Mouse (Mus musculus) heart, adult 2 months (tissue): Measurements from ENCODE around the gene Hpse. TPM values are rescaled to one million over a fixed set of nuclear protein-coding genes. Genes with fewer than 3 reads are reported as not detected.
A peak's percentile ranks its signal among the peaks of the same experiment; 100 is the strongest.

Source experiments
- DNase-seq, 2 experiments: peaks; one replicate each; pipeline ENCODE4 v3.0.0; 2021
- H3K27ac ChIP-seq: fragments of 200-600 bp; 2 replicates; pipeline ENCODE4 v1.8.1; 2022
- H3K27me3 ChIP-seq: fragments of 200-500 bp; 2 replicates; pipeline ENCODE4 v1.6.1; 2012; ENCODE audit warnings: mild to moderate bottlenecking, low read length, inconsistent platforms, mixed read lengths; ENCODE audit not compliant: control insufficient read depth, insufficient read depth
- H3K36me3 ChIP-seq: fragments of 200-500 bp; 2 replicates; pipeline ENCODE4 v1.6.1; 2012; ENCODE audit warnings: low read length, inconsistent platforms; ENCODE audit not compliant: control insufficient read depth, insufficient read depth
- H3K4me1 ChIP-seq: fragments of 200-500 bp; 2 replicates; pipeline ENCODE4 v1.6.1; 2011; ENCODE audit warnings: low read length; ENCODE audit not compliant: control insufficient read depth, insufficient read depth
- H3K4me3 ChIP-seq: fragments of 200-600 bp; 2 replicates; pipeline ENCODE4 v1.8.1; 2022
- H3K79me2 ChIP-seq: fragments of 200-500 bp; replicated peaks from 2 replicates; pipeline ENCODE4 v1.6.1; 2012; ENCODE audit warnings: mild to moderate bottlenecking, inconsistent platforms, low read length, moderate library complexity, mixed read lengths; ENCODE audit not compliant: control insufficient read depth, insufficient read depth
- H3K9ac ChIP-seq: fragments of 200-500 bp; 2 replicates; pipeline ENCODE4 v1.6.1; 2012; ENCODE audit warnings: low read depth, mild to moderate bottlenecking, control low read depth, inconsistent platforms, low read length, mixed read lengths
- CTCF ChIP-seq: fragments of 200-600 bp; IDR thresholded peaks from 2 replicates; pipeline ENCODE4 v1.8.1; 2022; ENCODE audit warnings: antibody characterized with exemption, mild to moderate bottlenecking, moderate library complexity
- EP300 ChIP-seq: fragments of 200-500 bp; IDR thresholded peaks from 2 replicates; pipeline ENCODE4 v1.6.1; 2011; ENCODE audit warnings: low read depth, low read length, control low read depth; ENCODE audit not compliant: insufficient read depth
- POLR2A ChIP-seq: fragments of 200-500 bp; IDR thresholded peaks from 2 replicates; pipeline ENCODE4 v1.6.1; 2011; ENCODE audit warnings: mild to moderate bottlenecking, low read depth, low read length, control low read depth; ENCODE audit not compliant: insufficient read depth
- WGBS: fragments of 180-500 bp; shearing (Covaris S2); methylation state at CpG from one replicate; pipeline ENCODE4 v1.1.7; 2018; 5-methylcytosine and 5-hydroxymethylcytosine counted together
- intact Hi-C: fragments of 180-260 bp; cut with DNase I; formaldehyde crosslinking; loops from one replicate; pipeline ENCODE4 v1.15.1; 2025
- polyA plus RNA-seq: library from polyadenylated mRNA; depleted of rRNA; stranded (reverse); fragments of >200 nt; gene quantifications from 2 replicates; pipeline ENCODE4 v1.2.3, GENCODE M21; 2012
- total RNA-seq, 2 experiments: library from RNA; stranded (reverse); gene quantifications; 2 replicates each; pipeline ENCODE4 v1.2.3; 2021

Hpse gene
- total and polyA plus RNA-seq, 3 experiments = 1.0 to 2.3 (median 1.2) TPM

DNA sequence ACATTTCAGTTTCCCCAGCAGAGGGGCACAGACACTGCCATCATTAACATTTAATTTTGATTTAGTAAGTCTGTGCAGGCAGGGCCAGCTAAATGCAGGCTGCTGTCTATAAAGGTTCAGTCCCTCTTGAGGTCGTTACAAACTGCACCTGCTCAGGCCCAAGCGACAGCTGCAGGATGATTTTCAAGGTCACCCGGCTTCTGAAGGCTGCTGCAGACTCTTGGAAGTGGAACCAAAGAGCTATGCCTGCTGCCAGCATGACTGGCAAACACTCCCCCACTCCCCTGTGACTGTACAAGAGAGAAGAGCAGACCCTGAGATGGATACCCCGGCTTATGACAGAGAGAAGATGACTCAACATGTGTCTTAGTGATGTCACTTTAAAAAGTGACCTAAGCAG is 32.1 kb upstream of the Hpse start:
- TF ChIP-seq POLR2A (no peak), EP300 (no peak), CTCF (no peak)
- no peaks in the 10 kb centered on the region; the same call in 1 of the 2 replicates for H3K27me3 ChIP-seq
- intact Hi-C loops = no loop called here
- H3K36me3 ChIP-seq = no peaks in the 10 kb centered on the region
- WGBS = 51% methylated on average over 4 of the region's 4 CpGs
- no peaks in the 10 kb centered on the region for H3K79me2 ChIP-seq
- H3K4me3 ChIP-seq = no peak overlapping the region
- no peak for DNase-seq
- no peaks in the 10 kb centered on the region for H3K4me1 ChIP-seq
- H3K27ac ChIP-seq = no peak overlapping the region
- H3K9ac ChIP-seq = no peak overlapping the region

DNA sequence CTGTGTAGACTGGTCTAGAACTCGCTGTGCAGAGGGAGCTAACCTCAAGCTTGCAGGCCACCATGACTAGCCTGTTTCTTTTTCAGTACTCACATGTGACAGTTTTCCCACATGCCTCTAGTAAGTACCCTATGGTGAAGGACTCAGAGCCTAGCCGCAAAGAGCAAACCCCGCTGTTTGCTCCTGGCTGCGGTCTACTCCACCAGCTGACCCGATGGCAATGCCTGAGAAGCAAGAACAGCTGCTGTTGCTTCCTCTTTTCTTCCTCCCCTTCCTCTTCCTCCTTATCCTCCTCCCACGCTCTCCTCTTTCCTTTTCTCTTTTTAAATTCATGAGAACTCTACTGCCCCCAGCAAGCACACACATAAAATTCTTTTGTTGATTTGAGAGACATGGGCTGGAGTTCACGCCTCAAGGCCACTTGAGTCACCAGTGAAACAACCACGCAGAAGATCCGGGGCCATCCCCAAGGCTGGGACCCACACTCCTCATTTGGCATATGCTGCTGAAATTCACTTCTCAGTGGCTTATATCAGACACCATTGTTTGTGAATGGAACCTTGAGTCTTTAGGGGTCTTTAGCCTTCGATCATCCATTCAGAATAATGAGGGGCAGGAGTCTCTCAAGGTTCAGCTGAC is 31.2 kb upstream of the Hpse start:
- Histone ChIP-seq H3K9ac (no peak overlapping the region), H3K4me3 (no peak overlapping the region), H3K27me3 (no peaks in the 10 kb centered on the region; the same call in 1 of the 2 replicates), H3K4me1 (no peaks in the 10 kb centered on the region), H3K27ac (no peak overlapping the region), H3K79me2 (no peaks in the 10 kb centered on the region), H3K36me3 (no peaks in the 10 kb centered on the region)
- intact Hi-C loops = no loop called here
- DNase-seq = peak in 1 of 2 experiments; percentile 12
- WGBS = 72% methylated on average over 10 of the region's 10 CpGs
- no peak for TF ChIP-seq EP300
- no peak for TF ChIP-seq CTCF
- TF ChIP-seq POLR2A = no peak

DNA sequence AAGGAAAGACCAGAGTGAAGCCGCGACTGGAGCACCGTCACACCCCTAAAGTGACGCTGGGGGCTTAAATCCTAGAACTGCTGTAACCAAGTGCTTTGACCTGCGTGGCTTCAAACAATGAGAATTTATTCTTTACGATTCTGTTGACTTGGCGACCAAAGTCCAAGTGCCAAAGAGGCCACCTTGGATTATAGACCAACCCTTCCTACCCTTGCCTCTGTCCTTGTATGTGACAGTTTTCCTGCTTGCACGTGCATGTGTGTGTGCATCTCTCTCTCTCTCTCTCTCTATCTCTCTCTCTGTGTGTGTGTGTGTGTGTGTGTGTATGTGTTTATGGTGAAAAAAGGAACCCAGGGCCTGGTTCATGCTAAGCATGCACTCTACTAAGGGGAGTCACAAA is 19.3 kb upstream of the Hpse start:
- Histone ChIP-seq H3K4me3 (no peak overlapping the region), H3K27ac (no peak overlapping the region), H3K27me3 (no peaks in the 10 kb centered on the region), H3K36me3 (no peaks in the 10 kb centered on the region), H3K79me2 (no peaks in the 10 kb centered on the region), H3K4me1 (no peaks in the 10 kb centered on the region), H3K9ac (no peak overlapping the region)
- intact Hi-C loops = no loop called here
- WGBS = 87% methylated on average over 8 of the region's 8 CpGs
- no peak for TF ChIP-seq POLR2A
- no peak for TF ChIP-seq EP300
- TF ChIP-seq CTCF = no peak
- DNase-seq = no peak

DNA sequence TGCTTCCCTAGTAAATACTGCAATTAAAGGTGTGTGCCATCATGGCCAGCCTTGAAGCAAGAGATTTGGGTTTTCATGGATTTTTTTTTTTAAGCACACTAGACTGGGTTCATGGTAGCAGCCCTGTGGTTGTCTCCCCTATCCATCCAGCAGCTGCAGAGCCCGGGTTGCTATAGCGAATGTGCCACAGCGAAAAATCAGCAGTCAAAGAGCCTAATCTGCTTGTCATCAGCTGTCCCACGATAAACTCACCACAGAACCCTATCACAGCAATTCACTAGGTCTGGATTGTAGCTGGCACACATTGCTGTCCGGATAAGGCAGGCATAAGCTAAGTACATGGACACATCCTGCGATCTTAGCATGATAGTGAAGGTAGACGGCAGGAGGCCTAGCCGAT is 17.4 kb upstream of the Hpse start:
- Histone ChIP-seq H3K27ac (no peak overlapping the region), H3K36me3 (no peaks in the 10 kb centered on the region), H3K4me1 (no peaks in the 10 kb centered on the region), H3K4me3 (no peak overlapping the region), H3K27me3 (no peaks in the 10 kb centered on the region), H3K9ac (no peak overlapping the region), H3K79me2 (no peaks in the 10 kb centered on the region)
- 64% methylated on average over 8 of the region's 8 CpGs for WGBS
- no peak for DNase-seq
- TF ChIP-seq POLR2A (no peak), CTCF (no peak), EP300 (no peak)
- intact Hi-C loops = no loop called here

DNA sequence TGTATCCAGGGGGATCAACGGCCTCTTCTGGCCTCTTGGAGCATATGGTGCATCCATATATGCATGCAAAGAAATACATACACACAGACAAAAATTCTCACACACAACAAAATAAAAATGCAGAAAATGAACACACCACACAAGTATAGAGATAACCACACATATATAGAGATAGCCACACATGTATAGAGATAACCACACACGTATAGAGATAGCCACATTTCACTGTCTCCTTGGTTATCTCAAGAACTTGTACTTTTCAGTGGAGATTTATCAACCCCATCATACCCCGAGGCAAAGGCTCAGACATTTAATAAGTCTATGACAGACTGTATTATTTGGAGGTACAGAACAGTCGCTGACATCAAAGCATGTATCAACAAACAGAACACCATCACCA is 15.0 kb upstream of the Hpse start:
- WGBS = 58% methylated on average over 4 of the region's 4 CpGs
- Histone ChIP-seq H3K27me3 (no peaks in the 10 kb centered on the region), H3K27ac (no peak overlapping the region), H3K4me3 (no peak overlapping the region), H3K36me3 (no peaks in the 10 kb centered on the region), H3K4me1 (no peaks in the 10 kb centered on the region), H3K9ac (no peak overlapping the region), H3K79me2 (no peaks in the 10 kb centered on the region)
- no peak for TF ChIP-seq POLR2A
- no peak for TF ChIP-seq EP300
- no peak for TF ChIP-seq CTCF
- no peak for DNase-seq
- intact Hi-C loops = no loop called here

DNA sequence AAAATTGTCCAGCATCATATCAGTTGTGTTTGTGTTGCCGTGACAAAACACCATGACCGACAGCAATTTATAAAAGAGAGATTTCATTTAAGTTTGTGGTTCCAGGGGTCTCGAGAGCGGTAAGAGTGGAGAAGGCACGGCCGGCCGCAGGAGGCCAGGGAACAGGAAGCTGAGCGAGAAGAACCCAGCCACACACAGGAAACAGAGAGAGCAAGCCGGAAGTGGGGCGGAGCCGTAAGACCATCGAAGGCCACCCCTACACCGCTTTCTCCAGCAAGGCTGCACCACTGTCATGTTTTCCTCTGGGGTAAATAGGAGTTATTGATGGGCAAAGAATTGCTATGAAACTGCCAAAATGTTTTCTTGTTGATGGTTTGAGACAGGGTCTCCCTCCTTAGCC is 9.2 kb upstream of the Hpse start:
- 52% methylated on average over 13 of the region's 13 CpGs for WGBS
- no peaks in the 10 kb centered on the region for H3K4me1 ChIP-seq
- intact Hi-C loops = no loop called here
- no peak overlapping the region for H3K4me3 ChIP-seq
- no peak for TF ChIP-seq POLR2A
- TF ChIP-seq CTCF = no peak
- TF ChIP-seq EP300 = no peak
- no peak overlapping the region for H3K27ac ChIP-seq
- peak in 1 of 2 experiments; percentile 41 for DNase-seq
- no peaks in the 10 kb centered on the region for H3K27me3 ChIP-seq
- H3K36me3 ChIP-seq = no peaks in the 10 kb centered on the region
- no peaks in the 10 kb centered on the region for H3K79me2 ChIP-seq
- H3K9ac ChIP-seq = no peak overlapping the region
